Mouse (Mus musculus) kidney, adult 8-10 months (tissue): ENCODE results near the gene Itga8.

ENCODE experiments used
- DNase-seq, 2 experiments: peaks; one replicate each; pipeline ENCODE4 v3.0.0; 2022

Gene Itga8

GRCm38 (mm10) chr2:12293458-12293857 lies 8.3 kb downstream of the Itga8 start:
- DNase-seq: no peak

GRCm38 (mm10) chr2:12292023-12292820 lies 9.5 kb downstream of the Itga8 start:
- no peak for DNase-seq

GRCm38 (mm10) chr2:12290235-12290634 lies 11.5 kb downstream of the Itga8 start:
- no peak for DNase-seq

- DNase-seq: no peak
Measured at GRCm38 (mm10) chr2:12287831-12288230, 13.9 kb downstream of the Itga8 start.

- no peak for DNase-seq
Measured at GRCm38 (mm10) chr2:12280664-12281063, 21.1 kb downstream of the Itga8 start.

GRCm38 (mm10) chr2:12279070-12279612 lies 22.6 kb downstream of the Itga8 start:
- no peak for DNase-seq

- DNase-seq: no peak
Measured at GRCm38 (mm10) chr2:12256635-12257317, 44.9 kb downstream of the Itga8 start.

GRCm38 (mm10) chr2:12255901-12256300 lies 45.8 kb downstream of the Itga8 start:
- no peak for DNase-seq

- no peak for DNase-seq
Measured at GRCm38 (mm10) chr2:12235345-12235744, 66.4 kb downstream of the Itga8 start.

- DNase-seq: no peak
Measured at GRCm38 (mm10) chr2:12229721-12230120, 72.0 kb downstream of the Itga8 start.

- DNase-seq: peak in 1 of 2 experiments; percentile 21
Measured at GRCm38 (mm10) chr2:12228335-12228734, 73.4 kb downstream of the Itga8 start.

- DNase-seq: no peak
Measured at GRCm38 (mm10) chr2:12227243-12227642, 74.5 kb downstream of the Itga8 start.

- DNase-seq: no peak
Measured at GRCm38 (mm10) chr2:12226367-12226766, 75.4 kb downstream of the Itga8 start.

GRCm38 (mm10) chr2:12221671-12222070 lies 80.1 kb downstream of the Itga8 start:
- DNase-seq: no peak

GRCm38 (mm10) chr2:12213464-12213790 lies 88.3 kb downstream of the Itga8 start:
- DNase-seq: no peak

- no peak for DNase-seq
Measured at GRCm38 (mm10) chr2:12212662-12213463, 88.9 kb downstream of the Itga8 start.

GRCm38 (mm10) chr2:12208142-12208541 lies 93.6 kb downstream of the Itga8 start:
- no peak for DNase-seq

- DNase-seq: no peak
Measured at GRCm38 (mm10) chr2:12206353-12206752, 95.4 kb downstream of the Itga8 start.

- DNase-seq: no peak
Measured at GRCm38 (mm10) chr2:12205875-12206274, 95.8 kb downstream of the Itga8 start.

- no peak for DNase-seq
Measured at GRCm38 (mm10) chr2:12203231-12203630, 98.5 kb downstream of the Itga8 start.

GRCm38 (mm10) chr2:12198699-12199098 lies 103.0 kb downstream of the Itga8 start:
- DNase-seq: no peak

- DNase-seq: no peak
Measured at GRCm38 (mm10) chr2:12198214-12198613, 103.5 kb downstream of the Itga8 start.

GRCm38 (mm10) chr2:12197711-12198110 lies 104.0 kb downstream of the Itga8 start:
- no peak for DNase-seq
